Mouse (Mus musculus) MEL (cell line): ENCODE data around the gene Ftl1-ps1. TPM values are rescaled to one million over a fixed set of nuclear protein-coding genes. Genes with fewer than 3 reads are reported as not detected.

Experiments used
- DNase-seq: peaks from one replicate; pipeline ENCODE4 v3.0.0; 2011; ENCODE audit warnings: low read depth, low spot score
- H3K27ac ChIP-seq: 2 replicates; pipeline ENCODE4 v1.5.1; 2012; ENCODE audit warnings: low read depth, mild to moderate bottlenecking, control low read depth, low read length, moderate library complexity; ENCODE audit not compliant: control insufficient read depth
- H3K27me3 ChIP-seq, 2 experiments: fragments of 150-350 bp in 1 of 2; sonication (generic) in 1 of 2; 2 replicates each; pipeline ENCODE4 v1.6.1; 2012; ENCODE audit warnings: low read length in 2 of 2, mild to moderate bottlenecking in 2 of 2, improper control_type of control experiment in 1 of 2, moderate library complexity in 1 of 2; ENCODE audit not compliant: insufficient read depth in 2 of 2, control insufficient read depth in 1 of 2
- H3K36me3 ChIP-seq, 2 experiments: 2 replicates each; pipeline ENCODE4 v1.6.1; 2012 to 2014; ENCODE audit warnings: low read length in 2 of 2, improper control_type of control experiment in 1 of 2, inconsistent platforms in 1 of 2, mild to moderate bottlenecking in 1 of 2; ENCODE audit not compliant: insufficient read depth in 2 of 2, control insufficient read depth in 1 of 2
- H3K4me1 ChIP-seq, 2 experiments: fragments of 150-350 bp in 1 of 2; sonication (generic) in 1 of 2; 2 replicates each; pipeline ENCODE4 v1.6.1; 2012; ENCODE audit warnings: low read length in 2 of 2, improper control_type of control experiment in 1 of 2, mild to moderate bottlenecking in 1 of 2; ENCODE audit not compliant: insufficient read depth in 2 of 2, control insufficient read depth in 1 of 2
- H3K4me3 ChIP-seq, 2 experiments: fragments of 150-350 bp in 1 of 2; sonication (generic) in 1 of 2; 2 replicates each; pipeline ENCODE4 v1.5.1; 2012; ENCODE audit warnings: low read depth in 2 of 2, low read length in 2 of 2, mild to moderate bottlenecking in 2 of 2, moderate library complexity in 2 of 2, control low read depth in 1 of 2, improper control_type of control experiment in 1 of 2; ENCODE audit not compliant: control insufficient read depth in 1 of 2, insufficient read depth in 1 of 2
- H3K79me2 ChIP-seq: 2 replicates; pipeline ENCODE4 v1.6.1; 2012; ENCODE audit warnings: mild to moderate bottlenecking, low read length, moderate library complexity; ENCODE audit not compliant: control insufficient read depth, poor library complexity, insufficient read depth
- H3K9ac ChIP-seq: 2 replicates; pipeline ENCODE4 v1.6.1; 2012; ENCODE audit warnings: low read depth, mild to moderate bottlenecking, control low read depth, low read length, moderate library complexity; ENCODE audit not compliant: control insufficient read depth, poor library complexity, severe bottlenecking
- H3K9me3 ChIP-seq: fragments of 150-350 bp; sonication (generic); replicated peaks from 2 replicates; pipeline ENCODE4 v1.6.1; 2012; ENCODE audit warnings: mild to moderate bottlenecking, low read length, improper control_type of control experiment, moderate library complexity; ENCODE audit not compliant: insufficient read depth
- BHLHE40 ChIP-seq: IDR thresholded peaks from 2 replicates; pipeline ENCODE4 v1.6.1; 2012; ENCODE audit warnings: low read depth, mild to moderate bottlenecking, inconsistent platforms, low read length, improper control_type of control experiment, borderline replicate concordance
- CTCF ChIP-seq, 3 experiments: IDR thresholded peaks in 2 of 3; conservative IDR thresholded peaks in 1 of 3; 2 replicates each; pipeline ENCODE4 v1.5.1; 2011 to 2012; ENCODE audit warnings: low read length in 3 of 3, low read depth in 2 of 3, mild to moderate bottlenecking in 2 of 3, improper control_type of control experiment in 1 of 3, inconsistent platforms in 1 of 3, mixed read lengths in 1 of 3, moderate library complexity in 1 of 3; ENCODE audit not compliant: control insufficient read depth in 1 of 3, insufficient read depth in 1 of 3, poor library complexity in 1 of 3, severe bottlenecking in 1 of 3
- ELF1 ChIP-seq: IDR thresholded peaks from 2 replicates; pipeline ENCODE4 v1.6.1; 2014; ENCODE audit warnings: low read depth, mild to moderate bottlenecking, inconsistent platforms, low read length, improper control_type of control experiment, moderate library complexity
- EP300 ChIP-seq, 2 experiments: IDR thresholded peaks; 2 replicates each; pipeline ENCODE4 v1.6.1; 2011; ENCODE audit warnings: improper control_type of control experiment in 2 of 2, low read length in 2 of 2, low read depth in 1 of 2, mild to moderate bottlenecking in 1 of 2
- GATA1 ChIP-seq: IDR thresholded peaks from 2 replicates; pipeline ENCODE4 v1.6.1; 2011; ENCODE audit warnings: low read depth, low read length, improper control_type of control experiment
- MAX ChIP-seq: IDR thresholded peaks from 2 replicates; pipeline ENCODE4 v1.6.1; 2011; ENCODE audit warnings: low read length, improper control_type of control experiment
- MAZ ChIP-seq: IDR thresholded peaks from 2 replicates; pipeline ENCODE4 v1.6.1; 2012; ENCODE audit warnings: low read depth, mild to moderate bottlenecking, inconsistent platforms, low read length, improper control_type of control experiment
- MXI1 ChIP-seq: IDR thresholded peaks from 2 replicates; pipeline ENCODE4 v1.6.1; 2011; ENCODE audit warnings: mild to moderate bottlenecking, low read depth, low read length, improper control_type of control experiment
- NELFE ChIP-seq: IDR thresholded peaks from 2 replicates; pipeline ENCODE4 v1.6.1; 2011; ENCODE audit warnings: low read depth, low read length, improper control_type of control experiment
- SMC3 ChIP-seq: IDR thresholded peaks from 2 replicates; pipeline ENCODE4 v1.6.1; 2011; ENCODE audit warnings: low read depth, low read length, improper control_type of control experiment
- UBTF ChIP-seq: IDR thresholded peaks from 2 replicates; pipeline ENCODE4 v1.6.1; 2012; ENCODE audit warnings: low read depth, mild to moderate bottlenecking, inconsistent platforms, low read length, improper control_type of control experiment, moderate library complexity, borderline replicate concordance; ENCODE audit not compliant: insufficient read depth
- USF1 ChIP-seq: IDR thresholded peaks from 2 replicates; pipeline ENCODE4 v1.6.1; 2014; ENCODE audit warnings: low read depth, mild to moderate bottlenecking, inconsistent platforms, low read length, improper control_type of control experiment, moderate library complexity
- USF2 ChIP-seq, 2 experiments: IDR thresholded peaks; 2 replicates each; pipeline ENCODE4 v1.6.1; 2011 to 2012; ENCODE audit warnings: improper control_type of control experiment in 2 of 2, low read length in 2 of 2, borderline replicate concordance in 1 of 2, inconsistent platforms in 1 of 2, low read depth in 1 of 2, mild to moderate bottlenecking in 1 of 2; ENCODE audit not compliant: insufficient read depth in 1 of 2
- ZC3H11A ChIP-seq: IDR thresholded peaks from 2 replicates; pipeline ENCODE4 v1.6.1; 2012; ENCODE audit warnings: low read depth, mild to moderate bottlenecking, inconsistent platforms, low read length, improper control_type of control experiment
- polyA plus RNA-seq, 2 experiments: library from polyadenylated mRNA; stranded (reverse) in 1 of 2; unstranded in 1 of 2; fragments of >175 nt in 1 of 2; fragments of >200 nt in 1 of 2; gene quantifications; 2 replicates each; pipeline versions ENCODE4 v1.2.1 to v1.2.4; 2012; ENCODE audit warnings: low replicate concordance in 2 of 2, low read depth in 1 of 2; ENCODE audit not compliant: insufficient read length in 2 of 2, insufficient read depth in 1 of 2, missing spikeins in 1 of 2
- total RNA-seq: library from RNA; depleted of rRNA; stranded (reverse); fragments of 300-350 nt; gene quantifications from 2 replicates; pipeline ENCODE4 v1.2.3, GENCODE M21; 2012; rRNA removed

Gene Ftl1-ps1
- total RNA-seq (44.5 and 66.6 TPM in 2 replicates), polyA plus RNA-seq (10 to 100 TPM in 1 of 2 experiments, not detected in 1; 35.0 TPM)

DNA sequence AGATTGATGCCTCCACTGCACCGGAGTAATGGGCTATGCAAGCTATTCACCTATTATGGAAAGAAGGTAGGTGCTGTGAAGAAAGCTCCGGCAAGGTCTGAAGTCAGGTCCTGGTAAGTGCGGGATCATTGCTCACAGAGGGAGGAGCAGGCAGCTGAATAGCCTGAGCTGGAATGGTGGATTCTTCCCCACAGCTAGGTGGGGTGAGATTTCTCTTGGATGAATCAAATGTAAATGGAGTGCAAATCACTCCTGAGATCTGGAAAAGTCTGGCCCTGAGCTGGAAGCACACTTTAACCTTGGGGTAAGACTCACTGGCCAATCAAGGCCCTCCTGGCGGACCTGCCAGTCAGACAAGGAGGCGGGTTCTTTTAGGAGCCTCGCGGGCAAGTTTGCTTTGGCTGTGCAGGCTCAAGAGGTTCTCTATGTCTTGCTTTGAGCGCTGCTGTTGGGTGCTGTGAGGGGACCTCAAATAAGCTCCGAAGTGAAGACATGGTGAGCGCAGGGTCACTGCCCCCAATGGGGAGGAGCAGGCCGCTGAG is at the start of gene Ftl1-ps1:
Gene Ftl1-ps1 (plus strand): TSS at position 397 of the 542 bp plus-strand sequence.
- no peak for DNase-seq
- H3K79me2 ChIP-seq = no peaks in the 10 kb centered on the region
- H3K36me3 ChIP-seq = no peaks in the 10 kb centered on the region
- peaks cover 2 to 6% of the 10 kb centered on the region in 2 experiments; a peak in 2 of 4 replicates for H3K27me3 ChIP-seq
- no peak within 1 kb of the TSS for H3K4me3 ChIP-seq
- no peaks in the 10 kb centered on the region for H3K4me1 ChIP-seq
- no peaks in the 10 kb centered on the region for H3K9me3 ChIP-seq
- TF ChIP-seq USF2 (IDR thresholded peaks at IDR 0.05; ENCODE audit: borderline replicate concordance in 1 of 2, insufficient read depth in 1 of 2, low read depth in 1 of 2, low read length in 2 of 2) (no peak), ELF1 (no peak), UBTF (no peak)
- no peak within 1 kb of the TSS for H3K27ac ChIP-seq
- no peak within 1 kb of the TSS for H3K9ac ChIP-seq

DNA sequence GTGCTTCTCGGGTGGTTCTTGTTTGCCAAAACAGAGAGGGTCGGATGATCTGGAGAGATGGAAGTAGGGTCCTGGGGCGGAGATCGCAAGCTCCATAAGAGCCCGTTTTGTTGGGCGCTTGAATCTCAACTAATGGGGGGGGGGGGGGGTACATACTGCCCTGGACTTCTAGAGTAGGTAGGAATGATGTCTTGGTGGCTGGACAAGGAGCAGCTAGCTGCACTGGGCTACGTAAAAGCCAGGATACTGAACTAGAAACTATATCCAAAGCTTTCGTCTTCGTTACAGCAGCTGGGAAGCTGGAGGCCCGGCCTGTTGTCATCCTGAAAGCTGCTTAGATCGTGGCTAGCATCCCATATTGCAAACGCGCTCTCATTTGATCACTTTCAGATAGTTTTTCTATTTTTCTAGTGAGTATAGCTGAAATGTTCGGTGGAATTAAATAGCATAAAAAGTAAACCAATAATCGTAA is 49.0 kb upstream of the Ftl1-ps1 start:
- Histone ChIP-seq H3K36me3 (peaks cover 6 to 27% of the 10 kb centered on the region in 2 experiments), H3K79me2 (peaks cover 46% of the 10 kb centered on the region), H3K9ac (peak overlapping the region; percentile 95), H3K27me3 (no peaks in the 10 kb centered on the region), H3K9me3 (no peaks in the 10 kb centered on the region), H3K4me3 (peak overlapping the region; percentile 69 to 97), H3K4me1 (peaks cover 3 to 11% of the 10 kb centered on the region in 2 experiments; a peak in 3 of 4 replicates), H3K27ac (peak overlapping the region; percentile 67)
- no peak; the same call in 1 of the 2 replicates for TF ChIP-seq MXI1
- TF ChIP-seq GATA1 = no peak
- peak; percentile 56; the same call in 1 of the 2 replicates for TF ChIP-seq MAZ
- TF ChIP-seq NELFE = 0 out of 2 replicates have a peak, but pooled peaks have one; percentile 21
- TF ChIP-seq USF1 = no peak
- TF ChIP-seq CTCF (IDR thresholded peaks at IDR 0.05 in 2 of 3, conservative IDR thresholded peaks at IDR 0.05 in 1 of 3; ENCODE audit: control insufficient read depth in 1 of 3, insufficient read depth in 1 of 3, low read depth in 2 of 3, low read length in 3 of 3, poor library complexity in 1 of 3, severe bottlenecking in 1 of 3) = no peak
- 0 out of 2 replicates have a peak, but pooled peaks have one; percentile 0 for TF ChIP-seq BHLHE40
- DNase-seq = no peak

DNA sequence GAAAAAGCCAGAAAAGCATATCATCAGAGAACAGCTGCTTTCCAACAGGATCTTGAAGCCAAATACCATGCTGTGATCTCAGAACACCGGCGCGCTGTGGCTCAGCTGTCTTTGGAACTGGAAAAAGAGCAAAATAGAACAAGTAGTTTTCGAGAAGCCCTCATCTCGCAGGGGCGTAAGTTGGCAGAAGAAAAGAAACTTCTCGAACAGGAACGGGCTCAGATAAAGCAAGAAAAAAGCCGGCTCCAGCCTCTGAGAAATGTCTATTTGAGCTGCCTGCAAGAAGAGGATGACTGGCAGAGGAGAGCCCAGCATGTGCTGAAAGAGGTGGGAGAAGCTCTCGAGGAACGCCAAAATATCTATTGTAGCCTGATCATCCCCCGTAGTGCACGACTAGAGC is 43.0 kb upstream of the Ftl1-ps1 start:
- TF ChIP-seq MAX (no peak), SMC3 (no peak), ZC3H11A (no peak), EP300 (IDR thresholded peaks at IDR 0.05; ENCODE audit: low read depth in 1 of 2, low read length in 2 of 2) (no peak)
- Histone ChIP-seq H3K27me3 (no peaks in the 10 kb centered on the region), H3K4me3 (no peak overlapping the region), H3K27ac (no peak overlapping the region), H3K9ac (no peak overlapping the region), H3K9me3 (no peaks in the 10 kb centered on the region), H3K36me3 (peaks cover 4 to 11% of the 10 kb centered on the region in 2 experiments), H3K4me1 (no peaks in the 10 kb centered on the region), H3K79me2 (peaks cover 8% of the 10 kb centered on the region)
- no peak for DNase-seq
